Comparison of ENCODE assay signal across 12 mouse cellular contexts in genomic region chr1:37396481-37396880, GRCm38 (mm10).
"Had no signal": no experiment of that assay in that cellular context is flagged by ENCODE, and none has a peak within 500 bp of the region (broad histone marks: within the 10 kb centered on the region; RNA-seq: fewer than 3 reads in every experiment).

No protein-coding gene starts in this region.

- DNase-seq: lung, adult 18-20 months; retina, postnatal 1 day; right cerebral cortex, postnatal 4 days; spleen, adult 18-20 months; thymus, adult 18-20 months; thymus, postnatal 14 days had no signal

- H3K4me1 ChIP-seq: midbrain, embryonic 15.5 days had no signal

- ATAC-seq: intestine, embryonic 15.5 days; midbrain, embryonic 15.5 days had no signal

- H3K9me3 ChIP-seq: intestine, embryonic 15.5 days; limb, embryonic 13.5 days; midbrain, embryonic 15.5 days; neural tube, embryonic 13.5 days had no signal

- H3K27ac ChIP-seq: intestine, embryonic 15.5 days; layer of hippocampus, adult 2 months; limb, embryonic 13.5 days; liver, embryonic 14.5 days; midbrain, embryonic 15.5 days; neural tube, embryonic 13.5 days had no signal

- H3K4me3 ChIP-seq: intestine, embryonic 15.5 days; layer of hippocampus, adult 2 months; limb, embryonic 13.5 days; midbrain, embryonic 15.5 days; neural tube, embryonic 13.5 days had no signal

- H3K27me3 ChIP-seq: intestine, embryonic 15.5 days; limb, embryonic 13.5 days; midbrain, embryonic 15.5 days; neural tube, embryonic 13.5 days had no signal

- H3K4me2 ChIP-seq: intestine, embryonic 15.5 days; limb, embryonic 13.5 days; midbrain, embryonic 15.5 days; neural tube, embryonic 13.5 days had no signal

- H3K9ac ChIP-seq: intestine, embryonic 15.5 days; limb, embryonic 13.5 days; liver, embryonic 14.5 days; midbrain, embryonic 15.5 days; neural tube, embryonic 13.5 days had no signal
